Comparison of ENCODE assay signal across 15 mouse cellular contexts in genomic region chr14:29268609-29269008, GRCm38 (mm10).
DNase-seq lines count a peak whose midpoint lies in the region; ATAC-seq lines count a peak whose summit lies in the region.
"Had no signal": no experiment of that assay in that cellular context is flagged by ENCODE, and none has a peak within 500 bp of the region (broad histone marks: within the 10 kb centered on the region; RNA-seq: fewer than 3 reads in every experiment).

No protein-coding gene starts in this region.

- no peak overlapping the region for H3K9ac ChIP-seq in hindbrain, embryonic 14.5 days
- no peak overlapping the region for H3K9ac ChIP-seq in hindbrain, embryonic 12.5 days
- H3K9ac ChIP-seq: limb, embryonic 13.5 days; lung, embryonic 14.5 days; neural tube, embryonic 13.5 days had no signal

- no peaks in the 10 kb centered on the region for H3K9me3 ChIP-seq in hindbrain, embryonic 10.5 days
- no peaks in the 10 kb centered on the region for H3K9me3 ChIP-seq in hindbrain, embryonic 14.5 days (ENCODE audit: control insufficient read depth, low read length)
- H3K9me3 ChIP-seq in hindbrain, embryonic 12.5 days (replicated peaks), result no peaks in the 10 kb centered on the region
- H3K9me3 ChIP-seq: limb, embryonic 13.5 days; neural tube, embryonic 13.5 days had no signal

- 40% methylated on average over 5 of the region's 5 CpGs for WGBS in hindbrain, embryonic 10.5 days
- 28% methylated on average over 5 of the region's 5 CpGs for WGBS in hindbrain, embryonic 14.5 days
- 38% methylated on average over 5 of the region's 5 CpGs for WGBS in hindbrain, embryonic 12.5 days

- H3K27ac ChIP-seq in hindbrain, embryonic 10.5 days, result no peak overlapping the region
- H3K27ac ChIP-seq in hindbrain, embryonic 14.5 days, result no peak overlapping the region; the same call in 1 of the 2 replicates
- H3K27ac ChIP-seq in hindbrain, embryonic 12.5 days, result peak overlapping the region; percentile 55; the same call in 1 of the 2 replicates
- H3K27ac ChIP-seq: limb, embryonic 13.5 days; stomach, postnatal 0 days had no signal

- no peak for ATAC-seq in hindbrain, embryonic 14.5 days (ENCODE audit: low FRiP score)
- no peak for ATAC-seq in hindbrain, embryonic 12.5 days (ENCODE audit: low FRiP score)
- ATAC-seq: CD4-positive, CD25-positive, alpha-beta regulatory T cell, adult 4 months had no signal

- peaks cover 40% of the 10 kb centered on the region for H3K4me1 ChIP-seq in hindbrain, embryonic 10.5 days (replicated peaks)
- peaks cover 11% of the 10 kb centered on the region for H3K4me1 ChIP-seq in hindbrain, embryonic 14.5 days (replicated peaks; ENCODE audit: control insufficient read depth, insufficient read depth, low read length)
- peaks cover 22% of the 10 kb centered on the region for H3K4me1 ChIP-seq in hindbrain, embryonic 12.5 days
- H3K4me1 ChIP-seq: megakaryocyte, embryonic 14.5 days had no signal

- no peaks in the 10 kb centered on the region for H3K27me3 ChIP-seq in hindbrain, embryonic 10.5 days (ENCODE audit: insufficient read depth, poor library complexity, severe bottlenecking)
- H3K27me3 ChIP-seq in hindbrain, embryonic 14.5 days (ENCODE audit: control insufficient read depth, insufficient read depth, low read length), result no peaks in the 10 kb centered on the region
- H3K27me3 ChIP-seq in hindbrain, embryonic 12.5 days, result no peaks in the 10 kb centered on the region
- H3K27me3 ChIP-seq: limb, embryonic 13.5 days; megakaryocyte, embryonic 14.5 days; neural tube, embryonic 13.5 days had no signal

- no peaks in the 10 kb centered on the region for H3K36me3 ChIP-seq in hindbrain, embryonic 10.5 days
- no peaks in the 10 kb centered on the region for H3K36me3 ChIP-seq in hindbrain, embryonic 14.5 days (replicated peaks; ENCODE audit: control insufficient read depth, insufficient read depth)
- no peaks in the 10 kb centered on the region for H3K36me3 ChIP-seq in hindbrain, embryonic 12.5 days
- H3K36me3 ChIP-seq: limb, embryonic 13.5 days; neural tube, embryonic 13.5 days had no signal

- intact Hi-C loops in left cerebral cortex, postnatal 4 days (cut with DNase I), result no loop called here

- no peak overlapping the region for H3K4me2 ChIP-seq in hindbrain, embryonic 14.5 days (replicated peaks)
- H3K4me2 ChIP-seq in hindbrain, embryonic 12.5 days (replicated peaks), result no peak overlapping the region
- H3K4me2 ChIP-seq: limb, embryonic 13.5 days; lung, embryonic 14.5 days; neural tube, embryonic 13.5 days had no signal

- H3K4me3 ChIP-seq in hindbrain, embryonic 10.5 days, result no peak overlapping the region
- no peak overlapping the region for H3K4me3 ChIP-seq in hindbrain, embryonic 14.5 days (replicated peaks; ENCODE audit: low read length)
- no peak overlapping the region for H3K4me3 ChIP-seq in hindbrain, embryonic 12.5 days
- H3K4me3 ChIP-seq: limb, embryonic 13.5 days; megakaryocyte, embryonic 14.5 days; neural tube, embryonic 13.5 days had no signal

- peak; percentile 24 for DNase-seq in hindbrain, embryonic 10.5 days (ENCODE audit: low spot score)
- no peak for DNase-seq in hindbrain, embryonic 14.5 days (ENCODE audit: low spot score)
- peak; percentile 91 for DNase-seq in Muller cell, postnatal 12 days (ENCODE audit: inconsistent ontology term)
- DNase-seq in cerebellum, postnatal 10 days, result peak; percentile 54
- no peak for DNase-seq in lung, adult 18-20 months
- no peak for DNase-seq in right cerebral cortex, postnatal 14 days
- DNase-seq in left cerebral cortex, postnatal 4 days, result no peak
- DNase-seq: heart, adult 18-20 months; lung, embryonic 14.5 days had no signal

Comparison
In these comparisons a context has a peak if more than half of its experiments do, and no peak if none do; other contexts are left out.
1. DNase-seq: peak in hindbrain, embryonic 10.5 days (single experiment), Muller cell, postnatal 12 days (single experiment) and cerebellum, postnatal 10 days (2 of 2); none in hindbrain, embryonic 14.5 days (single experiment), lung, adult 18-20 months (0 of 2), right cerebral cortex, postnatal 14 days (single experiment) and left cerebral cortex, postnatal 4 days (single experiment).